Mouse (Mus musculus): ENCODE data around the gene Abcg8.

Gene Abcg8

DNA sequence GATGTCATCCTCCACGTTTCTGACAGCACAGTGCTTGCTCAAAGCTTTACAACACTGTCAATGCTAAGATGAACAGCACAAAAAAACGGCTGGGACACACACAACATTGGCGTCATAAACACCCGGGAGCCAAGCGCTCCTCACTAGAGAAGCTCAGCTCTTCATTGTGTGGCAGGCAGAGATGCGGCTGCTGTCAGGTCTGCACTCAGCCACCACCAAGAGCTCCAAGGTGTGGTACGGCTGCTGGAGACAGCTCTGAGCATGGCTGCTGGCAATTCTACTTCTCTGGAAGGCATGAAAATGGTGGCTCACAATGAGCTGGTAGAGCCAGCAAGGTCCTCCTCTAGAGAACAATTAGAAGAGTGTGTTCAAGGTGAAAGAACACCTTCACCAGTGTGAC lies 32.7 kb downstream of the Abcg8 start:
- in situ Hi-C loops (cut with MboI, MseI): no loop called here

DNA sequence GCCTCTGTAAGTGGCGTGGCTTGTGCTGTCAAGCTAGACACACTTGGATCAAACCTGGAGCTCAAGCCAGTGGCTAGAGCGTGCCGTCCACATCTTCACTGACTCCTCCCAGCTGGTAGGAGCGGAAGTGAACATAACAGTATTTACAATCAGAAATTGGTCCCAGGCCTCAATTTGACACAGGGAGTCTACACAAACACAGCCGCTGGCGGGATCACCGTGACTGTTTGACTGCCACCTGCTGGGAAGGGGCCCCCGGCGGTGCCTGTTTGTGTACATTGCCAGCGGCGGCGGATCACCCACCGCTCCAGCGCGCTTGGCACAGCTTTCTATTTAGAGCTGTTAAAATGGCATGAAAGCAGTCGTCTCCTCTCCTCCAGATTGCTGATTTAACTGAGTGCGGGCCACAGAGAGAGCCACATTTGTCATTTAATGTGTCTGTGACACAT lies 33.3 kb downstream of the Abcg8 start:
- in situ Hi-C loops (cut with MboI, MseI): no loop called here

DNA sequence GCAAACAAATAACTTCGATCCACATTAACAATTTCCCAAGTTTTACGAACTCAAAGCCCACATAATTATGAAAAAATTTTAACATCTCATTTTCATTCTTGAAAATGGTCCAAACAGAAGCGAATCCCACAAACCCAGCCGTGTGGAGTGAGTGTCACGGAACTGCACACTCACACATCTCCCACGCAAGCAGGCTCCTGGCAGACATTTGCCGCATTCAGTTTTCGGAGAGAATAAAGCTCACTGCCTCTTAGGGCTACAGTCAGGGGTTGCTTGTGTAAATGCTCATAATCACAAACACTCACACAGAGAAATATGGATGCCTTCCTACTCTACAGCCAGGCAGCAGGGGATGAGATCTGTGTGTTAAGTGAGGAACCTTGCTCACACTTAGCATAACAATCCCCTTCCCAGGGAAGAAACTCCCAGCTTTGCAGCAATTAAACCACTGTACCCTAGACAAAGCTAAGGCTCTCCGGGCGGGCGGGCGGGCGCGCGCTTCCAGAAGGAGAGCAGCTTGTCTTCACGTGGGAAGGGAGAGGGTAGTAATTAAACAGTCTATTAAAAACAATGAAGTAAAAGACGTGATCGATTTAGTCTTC lies 37.6 kb downstream of the Abcg8 start:
- in situ Hi-C loops (cut with MboI, MseI): no loop called here

DNA sequence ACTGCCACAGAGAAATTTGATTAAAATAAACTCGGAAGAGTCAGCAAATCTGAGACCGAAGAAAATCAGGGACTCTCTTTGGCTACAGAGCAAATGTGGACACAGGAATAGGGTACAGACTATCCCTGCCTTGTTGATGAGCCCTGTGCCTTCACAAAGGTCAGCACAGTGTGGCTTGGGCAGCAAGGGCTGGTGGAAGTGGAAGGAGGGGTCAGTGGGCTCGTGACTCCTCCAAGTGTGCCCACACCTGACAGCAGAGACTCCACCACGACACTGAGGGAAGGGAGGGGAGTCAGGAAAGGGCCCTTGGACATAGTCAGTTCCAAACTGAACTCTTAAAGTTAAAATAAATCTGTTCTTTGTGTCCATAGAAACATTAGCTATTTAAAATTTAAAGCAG lies 38.8 kb downstream of the Abcg8 start:
- in situ Hi-C loops (cut with MboI, MseI): no loop called here

DNA sequence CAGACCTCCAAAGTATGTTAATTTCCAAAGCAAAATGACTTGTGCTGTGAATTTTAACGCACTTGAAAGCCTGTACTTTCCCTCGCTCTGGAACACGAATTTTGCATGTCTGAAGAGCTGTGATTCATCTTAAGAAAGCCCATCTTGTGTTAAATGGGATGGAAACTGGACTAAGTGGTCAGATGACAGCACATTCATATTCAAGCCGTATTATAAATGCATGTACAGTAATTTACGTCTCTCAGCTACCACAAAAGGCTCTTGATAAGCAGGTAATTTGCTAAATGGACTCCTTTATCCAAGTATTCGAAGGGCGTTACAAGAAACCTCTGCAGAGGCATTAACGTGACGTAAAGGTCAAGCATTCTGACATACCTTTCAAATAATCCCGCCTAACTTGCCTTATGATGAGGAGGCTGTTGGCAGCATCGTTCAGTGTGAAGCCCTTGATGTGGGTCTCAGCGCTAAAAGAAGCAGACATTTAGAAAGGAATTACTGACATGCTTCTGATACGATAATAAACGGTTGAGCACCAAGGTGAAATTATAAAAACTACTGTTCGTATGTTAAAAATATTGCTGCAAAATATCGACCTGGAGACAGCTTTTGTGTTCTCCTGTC lies 40.3 kb downstream of the Abcg8 start:
- in situ Hi-C loops (cut with MboI, MseI): no loop called here

DNA sequence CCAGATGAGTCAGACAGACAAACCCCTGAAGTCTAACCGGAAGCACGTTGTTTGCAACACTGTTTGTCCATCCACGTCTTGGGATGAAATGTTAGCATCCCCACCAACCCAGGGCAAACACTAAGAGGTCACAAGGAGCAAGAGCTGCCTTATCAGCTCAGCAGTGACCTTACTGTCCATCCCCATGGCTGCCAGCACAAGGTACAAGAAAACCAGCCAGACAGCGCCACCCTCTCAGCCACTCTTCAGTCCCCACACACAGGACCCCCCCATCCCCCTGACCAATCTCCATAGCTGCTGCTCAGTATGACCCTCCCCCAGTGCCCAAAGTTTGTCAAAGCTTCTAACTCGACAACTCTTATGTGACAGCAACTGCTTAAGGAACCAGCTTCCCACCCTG lies 41.3 kb downstream of the Abcg8 start:
- in situ Hi-C loops (cut with MboI, MseI): no loop called here

DNA sequence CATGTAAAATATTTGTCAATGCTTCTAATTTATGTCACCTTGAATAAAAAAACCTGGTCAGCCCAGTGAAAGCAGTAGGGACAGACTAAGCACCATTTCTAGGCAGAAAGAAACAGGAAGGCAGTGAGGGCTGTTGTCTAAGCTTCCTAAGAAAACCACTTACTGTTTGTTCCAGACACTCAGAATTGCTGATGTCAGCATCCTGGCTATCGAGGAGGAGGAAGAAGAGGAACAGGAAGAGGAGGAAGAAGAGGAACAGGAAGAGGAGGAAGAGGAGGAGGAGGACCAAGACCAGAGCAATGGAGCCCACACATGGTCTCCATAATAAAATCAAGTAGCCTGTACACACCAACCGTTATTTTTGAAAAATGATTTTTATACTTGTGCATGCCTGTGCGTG lies 43.0 kb downstream of the Abcg8 start:
- in situ Hi-C loops (cut with MboI, MseI): no loop called here

DNA sequence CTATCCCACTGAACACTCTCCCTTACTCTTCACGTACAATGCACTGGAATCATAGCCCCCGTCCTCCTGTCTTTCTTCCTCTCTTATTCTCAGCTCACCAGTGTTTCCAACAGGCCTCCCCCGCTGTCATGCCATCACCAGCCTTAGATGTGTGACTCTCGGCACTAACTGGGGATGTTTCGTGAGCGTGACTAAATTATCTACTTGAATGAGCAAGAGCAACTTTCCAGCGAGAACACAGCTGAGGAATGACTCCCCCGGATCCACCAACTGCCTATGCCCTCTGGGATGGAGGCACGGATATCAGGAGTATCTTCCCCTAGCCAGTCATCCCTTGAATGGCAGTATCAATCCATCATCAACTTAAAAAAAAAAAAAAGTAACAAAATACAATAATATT lies 47.9 kb downstream of the Abcg8 start:
- in situ Hi-C loops (cut with MboI, MseI): no loop called here

DNA sequence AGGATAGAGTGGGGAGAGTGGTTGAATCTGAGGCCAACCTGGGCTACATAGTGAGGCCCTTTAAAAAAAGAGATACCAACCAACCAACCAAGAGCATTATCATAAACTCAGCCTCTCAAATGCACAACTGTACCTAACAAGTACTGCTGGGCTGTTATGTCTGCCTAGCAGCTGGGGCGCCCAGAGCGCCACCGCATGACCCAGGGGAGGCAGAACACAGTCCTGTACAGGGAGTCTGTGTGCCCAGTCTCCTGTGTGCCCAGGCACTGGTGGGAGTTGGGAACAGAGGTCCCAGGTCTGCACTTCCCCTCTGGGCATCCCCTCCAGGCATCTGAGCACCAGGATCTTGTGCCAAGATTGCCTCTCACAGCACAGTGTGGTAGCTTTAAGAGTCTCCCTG lies 49.1 kb downstream of the Abcg8 start:
- in situ Hi-C loops (cut with MboI, MseI): loop anchor here in 1 of 2 experiments (25.0 kb wide), 1 partner anchor 1413 kb away; no protein-coding TSS in a partner anchor

DNA sequence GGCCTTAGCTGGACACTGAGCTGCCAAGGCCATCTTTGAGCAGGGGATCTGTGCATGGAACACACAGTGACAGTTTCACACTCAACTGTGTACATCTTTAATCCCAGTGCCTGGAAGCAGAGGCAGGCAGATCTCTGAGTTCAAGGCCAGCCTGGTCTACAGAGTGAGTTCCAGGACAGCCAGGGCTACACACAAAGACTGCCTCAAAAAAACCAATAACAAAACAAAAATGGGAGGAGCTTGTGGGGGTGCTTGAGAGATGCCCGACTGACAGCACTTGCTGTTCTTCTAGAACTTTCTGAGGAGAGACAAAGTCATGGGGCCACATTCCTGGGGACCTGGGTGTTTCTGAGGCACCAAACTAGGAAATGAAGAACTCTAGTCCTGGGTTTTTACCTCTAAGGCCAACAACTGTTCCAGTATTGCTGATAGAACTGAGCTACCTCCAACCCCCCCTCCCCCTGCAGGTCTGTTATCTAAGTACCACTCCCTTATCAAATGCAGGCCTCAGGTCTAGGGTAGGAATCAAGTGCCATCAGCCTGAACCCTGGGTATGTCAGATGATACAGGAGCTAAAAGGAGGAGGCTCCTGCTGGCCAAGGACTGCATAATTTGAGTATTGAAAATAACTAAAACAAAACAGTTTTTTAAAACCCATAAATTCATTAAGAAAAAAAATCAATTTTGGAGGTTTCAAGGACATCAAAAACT lies 52.3 kb downstream of the Abcg8 start:
- in situ Hi-C loops (cut with MboI, MseI): loop anchor here in 1 of 2 experiments (25.0 kb wide), 1 partner anchor 1416 kb away; no protein-coding TSS in a partner anchor

DNA sequence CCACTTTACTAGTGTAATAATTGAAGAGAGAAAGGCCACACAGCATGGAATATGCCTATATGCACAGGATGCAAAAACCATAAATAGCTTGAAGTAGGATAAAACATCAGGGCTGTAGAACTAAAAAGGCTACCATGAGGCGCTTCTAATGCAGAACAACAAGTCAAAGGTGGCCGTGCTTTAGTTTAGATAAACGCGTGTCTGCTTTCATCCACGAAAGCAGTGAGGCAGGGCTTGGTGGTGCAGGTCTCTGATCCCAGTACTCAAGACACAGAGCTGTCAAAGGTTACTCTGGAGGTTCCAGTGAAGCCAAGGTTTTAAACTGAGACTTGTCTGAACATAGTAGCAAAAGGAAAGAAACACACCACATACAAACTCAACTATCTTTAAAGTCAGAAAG lies 53.0 kb downstream of the Abcg8 start:
- in situ Hi-C loops (cut with MboI, MseI): loop anchor here in 1 of 2 experiments (25.0 kb wide), 1 partner anchor 1417 kb away; no protein-coding TSS in a partner anchor

DNA sequence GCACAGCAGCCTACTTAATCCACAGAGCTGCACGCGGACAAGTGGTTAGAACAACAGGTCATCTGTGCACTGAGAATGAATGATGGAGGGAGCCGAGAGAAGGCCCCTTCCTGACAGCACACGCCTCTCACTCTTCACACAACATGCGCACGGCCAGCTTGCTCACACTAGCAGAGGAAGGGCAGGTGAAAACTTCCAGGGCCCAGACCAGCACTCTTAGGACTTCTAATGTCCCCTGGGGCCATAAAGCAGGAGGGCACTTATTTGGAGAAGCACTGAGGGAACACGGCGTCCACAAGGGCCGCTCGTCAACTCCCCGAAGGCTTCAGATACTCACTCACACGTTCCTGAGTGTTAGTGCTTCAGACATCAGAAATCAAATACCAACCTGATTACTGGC lies 55.3 kb downstream of the Abcg8 start:
- in situ Hi-C loops (cut with MboI, MseI): loop anchor here in 1 of 2 experiments (25.0 kb wide), 1 partner anchor 1419 kb away; no protein-coding TSS in a partner anchor

DNA sequence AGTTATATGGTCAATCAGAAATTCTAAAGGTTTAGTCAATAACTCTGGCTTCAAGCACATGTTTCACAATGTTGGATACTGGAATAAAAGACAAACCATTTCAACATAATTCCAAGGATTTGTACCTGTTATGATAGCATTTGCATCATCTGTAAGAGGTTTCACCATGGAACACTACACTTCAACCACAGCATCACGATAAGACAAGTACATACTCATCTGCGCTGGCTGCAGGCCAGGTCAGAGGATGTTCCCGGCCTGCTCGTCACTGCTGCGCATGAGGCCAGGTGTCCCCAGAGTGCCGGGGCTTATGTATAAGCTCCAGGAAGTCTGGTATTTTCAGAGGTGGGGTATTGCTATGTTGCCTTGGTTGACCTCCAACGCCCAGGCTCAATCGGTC lies 56.5 kb downstream of the Abcg8 start:
- in situ Hi-C loops (cut with MboI, MseI): loop anchor here in 1 of 2 experiments (25.0 kb wide), 1 partner anchor 1420 kb away; no protein-coding TSS in a partner anchor

DNA sequence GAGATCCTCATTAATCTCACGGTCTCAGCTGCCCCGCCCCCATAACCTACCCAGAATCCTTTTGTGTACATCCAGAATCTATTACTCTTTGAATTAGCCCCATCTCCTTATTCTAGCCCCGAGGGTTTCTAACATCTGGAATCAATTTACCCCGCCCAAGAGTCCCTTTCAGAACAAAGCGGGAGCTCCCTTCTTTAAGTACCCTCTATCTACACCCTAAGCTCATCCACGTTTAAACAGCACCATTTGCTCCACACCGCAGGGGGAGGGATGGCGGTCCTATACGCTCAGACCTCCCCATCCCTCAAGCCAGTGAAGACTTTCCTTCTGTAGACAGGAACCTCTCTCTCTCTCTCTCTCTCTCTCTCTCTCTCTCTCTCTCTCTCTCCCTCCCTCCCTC lies 60.6 kb downstream of the Abcg8 start:
- in situ Hi-C loops (cut with MboI, MseI): loop anchor here in 1 of 2 experiments (25.0 kb wide), 1 partner anchor 1424 kb away; no protein-coding TSS in a partner anchor

DNA sequence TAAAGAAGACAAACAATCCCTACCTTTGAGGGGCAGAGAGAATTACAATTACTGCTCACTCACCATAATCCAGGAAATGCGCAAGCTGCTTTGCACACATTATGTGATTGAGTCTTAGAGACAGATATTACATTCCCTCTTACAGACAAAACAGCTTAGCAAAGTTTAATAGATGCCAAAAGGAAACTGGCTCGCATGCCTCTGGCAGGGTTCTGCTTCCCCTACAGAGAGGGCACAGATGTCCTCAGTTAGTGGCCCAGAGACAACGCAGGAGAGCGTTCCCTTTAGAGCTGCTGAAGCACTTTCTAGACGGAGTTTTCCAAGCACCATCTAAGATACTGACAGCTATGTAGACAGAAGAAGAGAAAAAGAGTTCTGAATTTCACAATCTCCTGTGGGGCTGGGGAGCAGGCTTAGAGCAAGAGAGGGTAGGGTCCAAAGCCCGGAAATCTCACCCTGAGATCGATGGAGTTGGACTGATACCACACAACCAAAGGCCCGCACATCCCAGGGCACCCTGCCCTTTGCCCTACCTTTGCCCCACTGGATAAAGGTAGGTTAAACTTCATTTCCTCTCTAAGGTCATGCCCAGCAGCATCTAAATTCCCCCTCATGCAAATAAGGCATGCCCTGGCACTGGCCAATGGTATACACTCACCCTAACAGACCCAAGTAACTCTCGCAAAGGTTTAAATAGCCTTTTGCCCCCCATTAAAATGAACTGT lies 62.1 kb downstream of the Abcg8 start:
- in situ Hi-C loops (cut with MboI, MseI): loop anchor here in 1 of 2 experiments (25.0 kb wide), 1 partner anchor 1426 kb away; no protein-coding TSS in a partner anchor

DNA sequence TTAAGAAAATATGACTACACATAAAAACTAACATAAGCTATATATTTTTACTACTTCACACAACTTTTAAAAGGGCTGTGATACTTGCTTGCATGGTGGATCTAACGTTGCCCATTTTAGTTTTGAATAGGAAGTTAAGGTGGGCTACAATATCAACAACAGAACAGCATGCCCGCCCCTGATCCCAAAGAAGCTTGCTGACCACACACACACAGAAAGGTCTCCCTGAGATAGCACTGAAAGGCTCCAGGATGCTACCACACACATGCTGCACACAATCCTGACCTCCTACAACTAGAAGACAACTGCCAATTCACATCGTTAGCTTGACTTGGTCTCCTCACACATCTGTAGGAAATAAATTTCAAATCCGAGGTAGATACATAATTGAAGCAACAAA lies 68.2 kb downstream of the Abcg8 start:
- in situ Hi-C loops (cut with MboI, MseI): loop anchor here in 1 of 2 experiments (25.0 kb wide), 1 partner anchor 1432 kb away; no protein-coding TSS in a partner anchor

DNA sequence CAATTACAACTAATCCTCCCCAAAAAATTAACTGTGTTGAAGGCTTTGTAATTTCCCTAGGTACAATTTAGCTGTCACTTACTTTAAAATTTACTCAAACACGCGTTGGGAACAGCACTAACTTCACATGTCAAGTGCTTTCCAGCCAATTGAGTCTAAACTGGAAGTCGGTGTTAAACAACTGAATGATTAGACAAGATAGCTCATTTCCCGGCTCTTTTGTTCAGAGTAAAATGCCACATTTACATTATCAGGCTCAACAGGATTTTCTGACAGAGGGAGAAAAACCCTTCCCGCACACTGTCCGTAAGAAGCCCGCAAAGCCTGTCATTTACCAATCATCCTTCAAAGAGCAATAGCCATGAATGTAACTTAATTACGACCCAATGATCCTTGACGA lies 68.9 kb downstream of the Abcg8 start:
- in situ Hi-C loops (cut with MboI, MseI): loop anchor here in 1 of 2 experiments (25.0 kb wide), 1 partner anchor 1433 kb away; no protein-coding TSS in a partner anchor

DNA sequence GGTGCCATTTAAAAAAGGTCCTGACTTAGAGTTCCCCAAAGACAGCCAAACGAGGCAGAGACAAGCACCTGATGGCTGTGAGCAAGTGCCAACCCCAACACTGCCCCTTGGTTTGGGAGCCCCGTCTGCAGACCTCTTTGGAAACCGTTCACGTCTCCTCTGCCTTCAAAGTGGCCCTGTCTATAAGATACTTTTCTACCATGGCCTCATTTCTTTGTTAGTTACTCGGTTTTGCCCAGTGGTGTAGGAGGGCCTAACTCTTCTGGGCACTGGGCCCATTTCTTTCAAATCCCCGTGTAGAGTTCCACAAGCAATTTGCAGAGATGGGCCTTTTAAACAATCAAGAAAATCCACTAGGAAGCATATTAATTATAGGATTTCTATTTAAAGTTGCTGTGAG lies 71.1 kb downstream of the Abcg8 start:
- in situ Hi-C loops (cut with MboI, MseI): loop anchor here in 1 of 2 experiments (25.0 kb wide), 1 partner anchor 1435 kb away; no protein-coding TSS in a partner anchor

DNA sequence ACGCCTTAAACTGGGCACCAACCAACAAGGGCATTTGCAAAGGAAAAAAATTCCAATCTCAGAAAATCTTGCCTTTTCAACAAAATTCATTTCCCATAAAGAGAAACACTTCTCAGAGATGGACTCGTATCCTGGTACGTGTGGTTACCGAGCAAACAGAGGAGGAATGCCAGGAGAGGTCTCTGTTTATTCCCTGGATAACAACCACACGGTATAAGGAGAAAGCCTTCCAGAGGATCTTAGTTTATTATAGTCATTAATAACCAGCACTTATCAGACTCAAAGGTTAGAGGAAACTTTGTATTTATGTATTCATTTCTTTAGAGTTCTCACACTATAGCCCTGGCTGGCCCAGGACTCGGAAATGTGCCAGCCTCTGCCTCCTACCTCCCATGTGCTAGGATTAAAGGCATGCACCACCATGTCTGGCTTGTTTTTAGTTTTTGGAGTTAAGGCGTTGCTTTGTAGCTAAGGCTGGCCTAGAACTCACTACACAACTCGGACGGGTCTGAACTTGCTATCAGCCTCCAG lies 72.1 kb downstream of the Abcg8 start:
- in situ Hi-C loops (cut with MboI, MseI): loop anchor here in 1 of 2 experiments (25.0 kb wide), 1 partner anchor 1436 kb away; no protein-coding TSS in a partner anchor

DNA sequence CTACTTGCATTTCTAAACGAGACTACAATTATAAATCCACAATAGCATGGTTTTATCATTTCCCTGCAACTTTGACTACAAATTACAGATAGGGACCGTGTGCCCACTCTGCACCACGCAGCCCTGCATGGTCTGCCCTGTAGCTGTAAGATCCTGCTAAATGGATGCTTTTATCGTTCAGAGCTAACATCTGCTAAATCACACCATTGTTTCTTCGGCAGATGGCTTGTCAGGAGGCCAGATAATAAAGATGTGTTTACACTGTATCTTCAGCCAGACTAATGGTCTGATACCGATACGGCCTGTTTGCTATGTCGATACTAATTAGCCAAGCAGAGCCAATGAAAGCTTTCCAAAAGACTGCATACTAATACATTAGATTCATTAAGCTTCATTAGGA lies 73.2 kb downstream of the Abcg8 start:
- in situ Hi-C loops (cut with MboI, MseI): loop anchor here in 1 of 2 experiments (25.0 kb wide), 1 partner anchor 1437 kb away; no protein-coding TSS in a partner anchor
